Mouse (Mus musculus): Measurements from ENCODE around the gene Them4.
"Not testable (repeated sequence)": the region's sequence is repeated elsewhere in the genome, so short reads cannot be mapped to it uniquely, and the experiment has no call there.

Them4 gene

GRCm38 (mm10) chr3:94309633-94310363 is at the start of gene Them4:
Them4 (plus strand) TSS chr3:94310089.
- CTCF ChIA-PET, result no interaction called here

- CTCF ChIA-PET, result no interaction called here
Observed at GRCm38 (mm10) chr3:94260598-94260997, 49.3 kb upstream of the Them4 start.

- CTCF ChIA-PET, result not testable (repeated sequence)
Observed at GRCm38 (mm10) chr3:94263736-94264135, 46.2 kb upstream of the Them4 start, which contains the start of gene Gm4778. Gm4778 (plus strand) TSS chr3:94264036.

DNA sequence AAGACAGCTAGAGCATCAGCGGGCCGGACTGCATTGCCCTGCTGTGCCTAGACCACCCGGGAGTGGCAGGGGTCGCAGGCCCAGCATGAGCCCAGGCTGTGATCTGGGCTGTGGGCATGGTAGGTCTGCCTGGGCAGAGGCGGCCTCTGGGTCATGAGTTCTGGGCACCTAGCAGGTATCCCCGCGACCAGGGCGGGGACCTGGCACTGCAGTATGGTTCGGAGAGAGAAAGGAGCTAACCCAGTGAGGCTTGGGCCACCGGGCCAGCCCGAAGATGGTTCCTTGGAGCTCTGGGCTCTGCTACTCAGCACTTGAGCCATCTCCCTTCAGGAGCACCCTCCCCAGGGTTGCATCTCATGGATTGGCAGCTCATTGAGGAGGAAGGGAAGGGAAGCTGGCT is 33.9 kb upstream of the Them4 start:
- CTCF ChIA-PET, result no interaction called here

DNA sequence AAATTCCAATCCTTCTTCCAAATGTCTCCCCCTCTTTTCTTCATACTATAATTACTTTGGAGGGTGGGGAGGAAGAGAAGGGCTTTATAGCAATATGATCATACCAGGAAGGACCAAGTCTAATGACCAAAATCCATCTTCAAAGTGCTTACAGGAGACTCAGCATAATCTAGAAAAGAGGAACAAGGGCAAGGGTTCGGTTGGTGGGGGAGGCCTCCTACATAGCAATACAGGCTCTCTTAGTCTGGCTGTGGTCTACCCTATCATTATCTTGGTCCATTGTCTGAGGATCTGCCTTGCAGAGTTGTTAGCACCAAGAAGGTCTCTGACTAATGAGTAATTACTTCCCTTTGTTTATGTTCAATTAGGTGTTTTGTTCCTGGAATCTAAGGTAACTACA is 4.4 kb upstream of the Them4 start:
- CTCF ChIA-PET, result no interaction called here

DNA sequence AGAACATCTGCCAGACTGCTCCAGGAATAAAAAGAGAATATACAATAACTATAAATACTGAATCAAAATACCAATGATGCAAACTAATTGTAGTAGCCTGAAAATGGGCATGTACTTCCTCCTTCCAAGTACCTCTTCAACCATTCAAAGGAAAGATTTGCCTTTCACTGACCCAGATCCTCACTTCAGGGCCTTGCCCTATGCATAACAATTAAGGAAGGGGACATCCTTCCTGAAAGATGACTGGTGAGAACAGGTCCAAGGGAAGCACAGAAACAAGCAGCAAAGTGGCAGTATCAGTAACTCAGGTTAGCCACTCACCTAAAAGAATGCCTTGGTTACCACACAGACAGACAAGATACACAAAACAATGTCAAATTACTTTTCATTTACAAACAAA is 2.9 kb upstream of the Them4 start:
- CTCF ChIA-PET, result no interaction called here

DNA sequence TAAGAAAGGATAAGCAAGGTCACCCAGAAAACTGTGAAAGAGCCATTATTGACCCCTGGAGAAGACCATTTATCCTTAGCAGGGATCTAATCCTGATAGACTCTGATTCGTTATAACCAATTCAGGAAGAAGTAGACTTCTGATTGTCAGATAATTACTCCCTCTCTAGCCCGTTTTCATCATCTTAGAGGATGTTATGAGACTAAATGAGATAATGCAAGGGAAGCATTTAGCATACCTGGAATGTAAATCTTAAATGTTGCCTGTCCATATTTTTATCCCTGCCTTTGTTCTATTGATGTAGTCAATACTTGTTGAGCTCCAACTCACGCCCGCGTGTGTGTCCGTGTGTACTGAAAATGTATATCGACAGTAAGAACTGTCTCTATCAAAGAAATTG is 602 bp downstream of the Them4 start:
- CTCF ChIA-PET, result no interaction called here

- CTCF ChIA-PET, result no interaction called here
Observed at GRCm38 (mm10) chr3:94310911-94311310, 1.0 kb downstream of the Them4 start.

- CTCF ChIA-PET, result no interaction called here
Observed at GRCm38 (mm10) chr3:94311376-94311775, 1.5 kb downstream of the Them4 start.

DNA sequence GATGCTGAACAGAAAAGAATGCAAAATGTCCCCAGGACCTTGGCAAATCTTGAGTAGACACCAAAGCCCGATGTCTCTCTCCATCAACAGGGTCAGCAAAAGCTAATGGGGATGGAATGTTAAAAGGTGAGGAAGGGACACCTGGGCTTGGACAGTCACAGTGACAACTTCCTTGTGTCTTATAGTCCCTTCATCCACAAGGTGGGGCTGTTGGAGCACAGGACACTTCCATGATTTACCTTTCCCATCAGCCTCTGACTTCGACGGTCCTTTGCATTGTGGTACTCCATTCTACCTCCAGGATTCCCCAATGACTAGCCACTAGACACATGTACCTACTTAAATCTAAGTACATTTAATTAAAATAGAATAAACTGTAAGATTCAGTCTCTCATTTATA is 18.8 kb downstream of the Them4 start:
- CTCF ChIA-PET, result no interaction called here

DNA sequence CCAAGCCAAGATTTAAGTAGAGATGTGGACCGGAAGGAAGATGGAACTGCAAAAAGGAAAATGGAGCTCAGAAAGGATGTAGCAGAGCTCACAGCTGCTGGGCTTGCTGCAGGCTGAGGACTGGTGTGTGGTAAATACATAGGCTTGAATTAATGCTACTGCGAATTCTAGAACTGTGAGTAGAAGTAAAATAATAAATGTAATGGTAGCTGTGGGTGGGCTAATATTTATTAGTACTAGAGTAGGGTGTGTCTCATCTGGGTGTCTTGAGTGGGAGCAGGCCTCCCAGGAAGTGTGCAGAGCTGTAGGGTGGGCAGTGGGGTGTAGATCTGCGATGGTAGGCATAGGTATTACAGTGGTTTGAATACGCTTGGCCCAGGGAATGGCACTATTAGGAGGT is 24.6 kb downstream of the Them4 start:
- CTCF ChIA-PET, result no interaction called here

DNA sequence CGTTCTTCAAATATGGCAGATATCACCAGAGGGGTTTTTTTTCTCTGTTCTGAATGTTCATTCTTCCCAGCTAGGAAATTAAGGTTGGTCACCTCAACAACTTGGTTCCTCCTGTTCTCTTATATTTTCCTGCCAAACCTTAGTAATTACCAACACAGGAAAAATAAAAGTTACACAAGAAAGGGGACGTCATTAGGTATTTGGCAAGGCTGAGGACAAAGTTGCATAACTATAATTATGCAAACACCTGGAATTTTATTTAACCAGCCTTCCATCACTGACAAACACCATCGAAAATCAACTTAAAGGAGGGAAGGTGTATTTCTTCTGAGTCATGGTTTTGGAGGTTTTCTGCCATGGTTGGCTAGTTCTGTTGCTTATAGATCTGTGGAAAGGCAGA is 28.6 kb downstream of the Them4 start:
- CTCF ChIA-PET, result no interaction called here

GRCm38 (mm10) chr3:94341959-94342422 is 32.1 kb downstream of the Them4 start, which contains the start of gene Them5:
Them5 (plus strand) TSS chr3:94342099.
- CTCF ChIA-PET, result no interaction called here

DNA sequence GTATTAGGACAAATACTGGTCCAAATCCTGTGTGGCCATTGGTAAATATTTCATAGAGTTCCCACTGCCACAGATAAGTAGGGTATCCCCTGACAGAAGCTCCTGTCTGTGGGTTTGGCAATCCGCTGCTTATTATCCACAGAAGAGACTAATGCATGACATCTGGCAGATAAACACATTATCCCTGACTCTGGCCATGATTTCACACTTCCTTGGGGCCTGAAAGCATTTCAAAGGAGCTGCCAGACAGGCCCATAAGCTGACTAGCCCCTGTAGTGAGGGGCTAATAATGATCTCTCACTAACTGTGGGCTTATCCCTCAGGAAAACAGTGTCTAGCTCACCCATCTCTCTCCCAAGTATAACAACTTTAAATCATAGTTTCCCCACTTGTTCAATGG is 32.7 kb downstream of the Them4 start:
- CTCF ChIA-PET, result no interaction called here

- CTCF ChIA-PET, result no interaction called here
Observed at GRCm38 (mm10) chr3:94344182-94344581, 34.3 kb downstream of the Them4 start.

DNA sequence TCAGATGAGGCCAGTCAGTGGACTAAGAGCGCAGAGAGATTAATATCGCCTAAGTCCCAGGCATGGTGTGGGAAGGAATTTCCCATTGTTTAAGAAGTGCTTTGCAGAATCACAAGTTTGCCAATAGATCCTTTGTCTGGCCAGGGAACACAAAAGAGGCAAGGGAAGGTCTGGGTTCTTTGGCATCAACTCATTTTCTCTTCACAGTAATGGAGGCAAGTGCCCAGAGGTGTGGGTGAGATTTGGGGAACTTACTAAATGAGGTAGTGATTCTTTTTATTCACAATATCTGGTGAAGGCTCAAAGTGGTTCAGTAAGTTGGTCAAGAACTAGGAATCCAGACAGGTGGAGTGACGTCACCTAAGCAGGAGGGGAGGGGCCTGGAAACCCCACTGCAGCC is 35.0 kb downstream of the Them4 start:
- CTCF ChIA-PET, result no interaction called here

- CTCF ChIA-PET, result no interaction called here
Observed at GRCm38 (mm10) chr3:94348146-94348545, 38.3 kb downstream of the Them4 start.

DNA sequence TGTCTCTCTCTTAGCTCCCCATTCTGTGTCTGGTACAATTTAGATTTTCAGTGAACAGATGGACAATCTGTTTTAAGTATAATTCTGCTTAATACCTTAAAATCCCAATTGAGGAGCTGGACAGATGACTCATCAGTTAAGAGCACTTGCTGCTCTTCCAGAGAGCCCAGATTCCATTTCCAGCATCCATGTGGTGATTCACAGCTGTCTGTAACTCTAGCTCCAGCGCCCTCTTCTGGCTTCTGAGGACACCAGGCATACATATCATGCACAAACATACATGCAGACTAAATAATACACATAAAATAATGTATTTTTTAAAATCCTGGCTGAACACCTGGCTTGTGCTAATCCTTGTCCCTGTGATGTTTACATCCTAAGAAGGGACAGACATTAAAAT is 50.9 kb downstream of the Them4 start:
- CTCF ChIA-PET, result no interaction called here

GRCm38 (mm10) chr3:94362138-94362537 is 52.2 kb downstream of the Them4 start, which contains the start of gene C2cd4d:
C2cd4d (plus strand) TSS chr3:94362438.
- CTCF ChIA-PET, result interaction anchor here (1.0 kb wide), 1 partner anchor 94 kb away, joined by 3 read pairs; no protein-coding TSS in a partner anchor

DNA sequence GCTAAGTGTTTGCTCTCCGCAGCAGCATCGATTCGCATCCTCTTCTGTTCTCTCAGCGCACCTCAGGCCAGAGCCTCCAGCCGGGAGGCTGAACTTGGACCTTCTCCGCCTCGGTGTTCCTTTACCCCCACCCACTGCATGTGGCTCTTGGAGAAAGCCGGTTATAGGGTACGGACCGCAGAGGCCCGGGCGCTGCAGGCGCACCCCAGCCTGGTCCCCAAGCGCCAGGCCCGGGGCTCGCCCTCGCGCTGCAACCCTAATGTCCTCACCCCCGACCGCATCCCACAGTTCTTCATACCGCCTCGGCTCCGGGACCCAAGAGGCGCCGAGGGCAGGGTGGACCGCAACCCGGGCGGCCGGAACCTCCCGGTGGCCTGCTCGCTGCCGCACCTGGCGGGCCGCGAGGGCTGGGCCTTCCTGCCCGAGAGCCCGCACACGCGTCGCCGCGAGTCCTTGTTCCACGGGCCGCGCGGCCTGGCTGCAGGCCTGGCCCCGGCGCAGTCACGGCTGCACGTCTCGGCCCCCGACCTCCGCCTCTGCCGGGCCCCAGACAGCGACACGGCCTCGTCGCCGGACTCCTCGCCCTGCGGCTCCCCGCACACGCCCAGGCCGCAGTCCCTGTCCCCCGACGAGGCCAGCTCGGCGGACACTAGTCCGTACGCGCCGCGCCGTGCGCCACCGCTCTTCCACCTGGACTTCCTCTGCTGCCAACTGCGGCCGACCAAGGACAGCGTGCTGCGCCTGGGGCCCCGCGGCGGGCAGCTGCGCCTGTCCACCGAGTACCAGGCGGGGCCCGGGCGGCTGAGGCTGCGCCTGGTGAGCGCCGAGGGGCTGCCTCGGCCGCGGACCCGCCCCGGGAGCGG is 53.6 kb downstream of the Them4 start:
- CTCF ChIA-PET, result no interaction called here

DNA sequence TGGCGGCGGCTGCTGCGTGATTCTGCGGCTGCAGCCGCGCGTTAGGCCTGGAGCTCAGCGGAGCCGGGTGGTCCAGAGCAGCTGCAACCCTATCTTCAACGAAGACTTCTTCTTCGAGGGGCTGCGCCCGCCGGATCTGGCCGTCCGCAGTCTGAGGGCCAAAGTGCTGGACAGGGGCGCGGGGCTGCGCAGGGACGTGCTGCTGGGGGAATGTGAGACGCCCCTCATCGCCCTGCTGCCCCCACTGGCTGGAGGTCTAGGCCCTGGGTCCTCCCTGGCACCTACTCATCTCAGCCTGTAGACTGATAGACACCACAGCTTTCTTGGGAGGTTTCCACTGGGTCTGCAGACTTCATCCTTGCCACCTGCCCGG is 54.3 kb downstream of the Them4 start:
- CTCF ChIA-PET, result no interaction called here

DNA sequence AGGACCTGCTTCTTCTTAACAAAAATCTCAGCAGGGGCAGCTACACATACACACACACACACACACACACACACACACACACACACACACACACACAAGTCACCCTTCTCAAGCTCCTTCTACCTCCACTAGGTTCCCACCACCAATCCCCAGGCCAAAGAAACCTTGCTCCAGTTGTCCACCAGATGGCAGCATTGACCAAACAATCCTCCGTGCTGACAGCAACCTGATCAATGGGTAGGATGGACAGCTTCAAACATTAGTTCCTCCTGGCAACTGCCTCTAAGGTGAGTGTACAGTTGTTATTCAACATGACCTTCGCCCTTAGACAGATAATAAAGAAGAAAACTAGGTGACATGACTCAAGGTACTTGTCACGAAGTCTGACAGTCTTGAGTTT is 56.9 kb downstream of the Them4 start:
- CTCF ChIA-PET, result no interaction called here

DNA sequence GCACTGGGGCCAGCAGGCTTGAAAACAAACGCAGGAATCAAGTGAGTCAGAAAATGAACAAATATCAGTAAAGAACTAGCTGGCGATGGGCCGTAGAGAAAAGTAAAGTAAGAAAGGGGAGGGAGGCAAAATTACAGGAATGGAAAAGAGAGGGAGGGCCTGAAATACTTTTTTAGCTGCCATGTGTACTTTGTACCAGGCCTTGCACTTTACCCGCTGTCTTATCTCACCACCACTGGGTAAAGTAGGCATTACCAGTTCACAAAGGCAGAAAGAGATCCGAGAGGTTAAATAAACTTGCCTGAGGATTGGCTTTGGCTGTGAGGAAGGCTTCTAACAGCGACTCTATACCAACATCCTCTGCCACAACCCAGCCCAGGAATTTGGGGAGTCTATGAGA is 57.6 kb downstream of the Them4 start:
- CTCF ChIA-PET, result no interaction called here

Measured in spleen, embryonic (tissue).